Mouse (Mus musculus) MEL (cell line): ENCODE data around the gene Dmrt2. TPM values are rescaled to one million over a fixed set of nuclear protein-coding genes. Genes with fewer than 3 reads are reported as not detected.

ENCODE experiments used
- DNase-seq: peaks from one replicate; pipeline ENCODE4 v3.0.0; 2011; ENCODE audit warnings: low read depth, low spot score
- H3K27ac ChIP-seq: 2 replicates; pipeline ENCODE4 v1.5.1; 2012; ENCODE audit warnings: low read depth, mild to moderate bottlenecking, control low read depth, low read length, moderate library complexity; ENCODE audit not compliant: control insufficient read depth
- H3K27me3 ChIP-seq, 2 experiments: fragments of 150-350 bp in 1 of 2; sonication (generic) in 1 of 2; 2 replicates each; pipeline ENCODE4 v1.6.1; 2012; ENCODE audit warnings: low read length in 2 of 2, mild to moderate bottlenecking in 2 of 2, improper control_type of control experiment in 1 of 2, moderate library complexity in 1 of 2; ENCODE audit not compliant: insufficient read depth in 2 of 2, control insufficient read depth in 1 of 2
- H3K36me3 ChIP-seq, 2 experiments: 2 replicates each; pipeline ENCODE4 v1.6.1; 2012 to 2014; ENCODE audit warnings: low read length in 2 of 2, improper control_type of control experiment in 1 of 2, inconsistent platforms in 1 of 2, mild to moderate bottlenecking in 1 of 2; ENCODE audit not compliant: insufficient read depth in 2 of 2, control insufficient read depth in 1 of 2
- H3K4me1 ChIP-seq, 2 experiments: fragments of 150-350 bp in 1 of 2; sonication (generic) in 1 of 2; 2 replicates each; pipeline ENCODE4 v1.6.1; 2012; ENCODE audit warnings: low read length in 2 of 2, improper control_type of control experiment in 1 of 2, mild to moderate bottlenecking in 1 of 2; ENCODE audit not compliant: insufficient read depth in 2 of 2, control insufficient read depth in 1 of 2
- H3K4me3 ChIP-seq, 2 experiments: fragments of 150-350 bp in 1 of 2; sonication (generic) in 1 of 2; 2 replicates each; pipeline ENCODE4 v1.5.1; 2012; ENCODE audit warnings: low read depth in 2 of 2, low read length in 2 of 2, mild to moderate bottlenecking in 2 of 2, moderate library complexity in 2 of 2, control low read depth in 1 of 2, improper control_type of control experiment in 1 of 2; ENCODE audit not compliant: control insufficient read depth in 1 of 2, insufficient read depth in 1 of 2
- H3K79me2 ChIP-seq: 2 replicates; pipeline ENCODE4 v1.6.1; 2012; ENCODE audit warnings: mild to moderate bottlenecking, low read length, moderate library complexity; ENCODE audit not compliant: control insufficient read depth, poor library complexity, insufficient read depth
- H3K9ac ChIP-seq: 2 replicates; pipeline ENCODE4 v1.6.1; 2012; ENCODE audit warnings: low read depth, mild to moderate bottlenecking, control low read depth, low read length, moderate library complexity; ENCODE audit not compliant: control insufficient read depth, poor library complexity, severe bottlenecking
- H3K9me3 ChIP-seq: fragments of 150-350 bp; sonication (generic); replicated peaks from 2 replicates; pipeline ENCODE4 v1.6.1; 2012; ENCODE audit warnings: mild to moderate bottlenecking, low read length, improper control_type of control experiment, moderate library complexity; ENCODE audit not compliant: insufficient read depth
- CHD1 ChIP-seq: IDR thresholded peaks from 2 replicates; pipeline ENCODE4 v1.6.1; 2012; ENCODE audit warnings: low read depth, mild to moderate bottlenecking, inconsistent platforms, low read length, improper control_type of control experiment
- CHD2 ChIP-seq: IDR thresholded peaks from 2 replicates; pipeline ENCODE4 v1.6.1; 2011; ENCODE audit warnings: low read length, improper control_type of control experiment
- CTCF ChIP-seq, 3 experiments: IDR thresholded peaks in 2 of 3; conservative IDR thresholded peaks in 1 of 3; 2 replicates each; pipeline ENCODE4 v1.5.1; 2011 to 2012; ENCODE audit warnings: low read length in 3 of 3, low read depth in 2 of 3, mild to moderate bottlenecking in 2 of 3, improper control_type of control experiment in 1 of 3, inconsistent platforms in 1 of 3, mixed read lengths in 1 of 3, moderate library complexity in 1 of 3; ENCODE audit not compliant: control insufficient read depth in 1 of 3, insufficient read depth in 1 of 3, poor library complexity in 1 of 3, severe bottlenecking in 1 of 3
- ETS1 ChIP-seq: IDR thresholded peaks from 2 replicates; pipeline ENCODE4 v1.6.1; 2012; ENCODE audit warnings: low read depth, mild to moderate bottlenecking, inconsistent platforms, low read length, improper control_type of control experiment, moderate library complexity
- HCFC1 ChIP-seq: IDR thresholded peaks from 2 replicates; pipeline ENCODE4 v1.6.1; 2012; ENCODE audit warnings: low read depth, mild to moderate bottlenecking, inconsistent platforms, low read length, improper control_type of control experiment, moderate library complexity
- KAT2A ChIP-seq: conservative IDR thresholded peaks from 2 replicates; pipeline ENCODE4 v1.6.1; 2012; ENCODE audit warnings: low read depth, low read length, improper control_type of control experiment, inconsistent platforms
- MAFK ChIP-seq: IDR thresholded peaks from 2 replicates; pipeline ENCODE4 v1.6.1; 2011; ENCODE audit warnings: low read depth, mild to moderate bottlenecking, low read length, improper control_type of control experiment, borderline replicate concordance
- MAZ ChIP-seq: IDR thresholded peaks from 2 replicates; pipeline ENCODE4 v1.6.1; 2012; ENCODE audit warnings: low read depth, mild to moderate bottlenecking, inconsistent platforms, low read length, improper control_type of control experiment
- MEF2A ChIP-seq: IDR thresholded peaks from 2 replicates; pipeline ENCODE4 v1.6.1; 2014; ENCODE audit warnings: low read depth, mild to moderate bottlenecking, inconsistent platforms, low read length, improper control_type of control experiment; ENCODE audit not compliant: poor library complexity, insufficient replicate concordance, severe bottlenecking; ENCODE audit errors: extremely low read depth
- MYB ChIP-seq: IDR thresholded peaks from 2 replicates; pipeline ENCODE4 v1.6.1; 2011; ENCODE audit warnings: mild to moderate bottlenecking, low read depth, low read length, improper control_type of control experiment
- NELFE ChIP-seq: IDR thresholded peaks from 2 replicates; pipeline ENCODE4 v1.6.1; 2011; ENCODE audit warnings: low read depth, low read length, improper control_type of control experiment
- NRF1 ChIP-seq: IDR thresholded peaks from 2 replicates; pipeline ENCODE4 v1.6.1; 2014; ENCODE audit warnings: low read depth, mild to moderate bottlenecking, inconsistent platforms, low read length, improper control_type of control experiment, moderate library complexity; ENCODE audit not compliant: poor library complexity, insufficient read depth, severe bottlenecking
- RAD21 ChIP-seq: IDR thresholded peaks from 2 replicates; pipeline ENCODE4 v1.6.1; 2011; ENCODE audit warnings: mild to moderate bottlenecking, low read depth, low read length, improper control_type of control experiment
- UBTF ChIP-seq: IDR thresholded peaks from 2 replicates; pipeline ENCODE4 v1.6.1; 2012; ENCODE audit warnings: low read depth, mild to moderate bottlenecking, inconsistent platforms, low read length, improper control_type of control experiment, moderate library complexity, borderline replicate concordance; ENCODE audit not compliant: insufficient read depth
- ZC3H11A ChIP-seq: IDR thresholded peaks from 2 replicates; pipeline ENCODE4 v1.6.1; 2012; ENCODE audit warnings: low read depth, mild to moderate bottlenecking, inconsistent platforms, low read length, improper control_type of control experiment
- ZKSCAN1 ChIP-seq: IDR thresholded peaks from 2 replicates; pipeline ENCODE4 v1.6.1; 2012; ENCODE audit warnings: low read depth, mild to moderate bottlenecking, inconsistent platforms, low read length, improper control_type of control experiment, moderate library complexity
- ZMIZ1 ChIP-seq: IDR thresholded peaks from 2 replicates; pipeline ENCODE4 v1.6.1; 2012; ENCODE audit warnings: low read depth, mild to moderate bottlenecking, inconsistent platforms, low read length, improper control_type of control experiment, moderate library complexity
- polyA plus RNA-seq, 2 experiments: library from polyadenylated mRNA; stranded (reverse) in 1 of 2; unstranded in 1 of 2; fragments of >175 nt in 1 of 2; fragments of >200 nt in 1 of 2; gene quantifications; 2 replicates each; pipeline versions ENCODE4 v1.2.1 to v1.2.4; 2012; ENCODE audit warnings: low replicate concordance in 2 of 2, low read depth in 1 of 2; ENCODE audit not compliant: insufficient read length in 2 of 2, insufficient read depth in 1 of 2, missing spikeins in 1 of 2
- total RNA-seq: library from RNA; depleted of rRNA; stranded (reverse); fragments of 300-350 nt; gene quantifications from 2 replicates; pipeline ENCODE4 v1.2.3, GENCODE M21; 2012

Gene Dmrt2
- total and polyA plus RNA-seq, 3 experiments, result not detected

DNA sequence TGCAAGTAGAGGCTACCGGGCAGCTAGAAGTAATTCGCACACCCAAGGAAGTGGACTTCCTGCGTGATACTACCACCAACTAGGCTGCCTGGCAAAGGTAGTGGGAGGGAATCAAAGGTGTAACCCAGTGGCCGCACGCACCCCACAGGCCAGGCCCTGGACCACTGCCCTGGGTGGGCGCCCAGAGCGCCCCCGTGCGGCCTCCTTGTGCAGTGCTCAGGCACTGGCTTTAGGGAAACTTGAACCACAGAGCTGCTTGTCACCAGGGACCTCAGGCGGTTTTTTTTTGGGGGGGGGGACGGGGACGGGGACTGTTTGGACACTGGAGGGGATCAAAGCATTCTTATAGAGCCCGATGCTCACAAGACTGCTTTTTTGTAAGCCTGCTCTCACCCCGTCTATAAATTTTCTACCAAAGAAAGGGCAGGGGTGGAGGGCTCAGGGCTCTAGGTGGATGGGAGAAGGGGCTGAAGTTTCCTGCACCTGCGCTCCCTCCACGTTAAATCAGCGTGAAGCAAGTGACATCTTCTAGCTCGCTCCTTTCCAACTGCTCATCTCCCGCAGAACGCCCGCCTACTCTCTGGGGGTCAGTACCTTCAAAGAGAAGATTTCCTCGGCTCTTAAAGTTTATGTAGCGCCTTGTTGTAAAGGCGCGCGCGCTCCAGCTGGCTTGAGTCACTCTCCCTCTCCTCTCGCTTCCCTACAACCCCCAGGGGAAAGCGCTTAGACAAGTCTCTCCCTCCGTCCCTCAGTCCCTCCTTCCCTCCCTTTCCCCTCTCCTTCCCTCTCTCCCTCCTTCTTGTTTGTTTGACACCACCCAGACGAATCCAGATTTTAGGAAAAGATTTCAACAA, 6.5 kb upstream of the Dmrt2 start:
- DNase-seq, result no peak
- Histone ChIP-seq H3K4me1 (no peaks in the 10 kb centered on the region), H3K4me3 (no peak overlapping the region), H3K79me2 (no peaks in the 10 kb centered on the region), H3K27ac (no peak overlapping the region), H3K27me3 (no peaks in the 10 kb centered on the region), H3K9me3 (no peaks in the 10 kb centered on the region), H3K9ac (no peak overlapping the region), H3K36me3 (no peaks in the 10 kb centered on the region)
- TF ChIP-seq NELFE (no peak), ETS1 (no peak), HCFC1 (no peak), CTCF (IDR thresholded peaks at IDR 0.05 in 2 of 3, conservative IDR thresholded peaks at IDR 0.05 in 1 of 3; ENCODE audit: control insufficient read depth in 1 of 3, insufficient read depth in 1 of 3, low read depth in 2 of 3, low read length in 3 of 3, poor library complexity in 1 of 3, severe bottlenecking in 1 of 3) (no peak), MAZ (no peak), MEF2A (no peak), KAT2A (no peak)

DNA sequence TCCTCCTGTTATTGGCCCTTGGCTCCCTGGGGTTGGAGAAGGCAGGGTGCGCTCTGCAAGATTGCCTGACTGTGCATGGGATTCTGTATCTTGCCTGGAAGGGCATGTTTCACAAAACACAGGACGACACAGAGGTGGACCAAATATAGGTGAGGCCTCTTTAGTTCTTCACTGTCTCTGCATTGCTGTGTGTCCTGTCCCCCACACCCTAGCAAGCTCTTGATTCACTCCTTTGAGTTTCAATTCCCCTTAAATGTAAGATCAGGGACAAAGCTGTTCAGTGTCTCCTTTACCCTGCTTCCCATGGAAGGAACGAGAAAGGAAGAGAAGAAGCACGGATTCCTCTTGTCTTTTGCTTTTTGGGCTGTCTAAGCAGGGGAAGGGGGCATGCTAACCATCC, 4.4 kb upstream of the Dmrt2 start:
- TF ChIP-seq MAZ (no peak), UBTF (no peak), CHD2 (no peak), ZC3H11A (no peak), MAFK (no peak)
- H3K27me3 ChIP-seq, result no peaks in the 10 kb centered on the region

DNA sequence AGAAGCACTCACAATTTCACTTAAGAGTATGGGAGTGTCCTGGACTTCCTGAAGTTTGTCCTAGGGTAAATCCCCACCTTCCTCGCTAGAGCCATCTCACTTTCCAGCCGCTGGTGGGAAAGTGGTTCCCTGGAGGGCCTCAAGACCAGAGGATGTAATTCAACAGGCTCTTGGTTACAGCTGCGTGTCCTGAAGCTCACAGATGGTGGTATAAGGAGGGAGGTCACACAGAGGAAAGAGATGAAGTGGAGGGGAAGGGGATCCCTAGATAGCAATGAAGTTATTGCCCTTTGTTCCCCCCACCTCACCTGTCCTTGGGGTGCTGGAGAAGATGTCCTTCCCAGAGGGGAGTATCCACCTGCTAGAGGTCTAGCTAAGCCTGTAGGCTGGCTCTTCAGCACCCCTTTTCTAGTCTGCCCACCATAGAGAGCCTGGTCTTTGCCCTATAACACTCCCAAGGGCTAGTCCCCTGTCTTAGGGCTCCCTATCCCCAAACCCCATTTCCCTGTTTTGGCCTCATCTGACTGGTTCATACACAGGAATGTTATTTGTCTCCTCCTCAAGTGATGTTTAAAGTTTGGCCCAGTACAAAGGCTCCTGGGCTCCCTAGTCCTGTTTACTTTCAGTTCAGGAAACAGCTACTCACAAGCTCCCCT, 2.5 kb upstream of the Dmrt2 start:
- no peak for DNase-seq
- no peaks in the 10 kb centered on the region for H3K79me2 ChIP-seq
- TF ChIP-seq RAD21 (no peak), CHD1 (no peak), UBTF (no peak), ZMIZ1 (no peak), ZKSCAN1 (no peak), MEF2A (no peak), MYB (no peak), KAT2A (no peak), NRF1 (no peak), HCFC1 (no peak)
- H3K9me3 ChIP-seq, result no peaks in the 10 kb centered on the region
- H3K27me3 ChIP-seq, result no peaks in the 10 kb centered on the region
- no peaks in the 10 kb centered on the region for H3K36me3 ChIP-seq
- H3K9ac ChIP-seq, result no peak overlapping the region
- H3K4me3 ChIP-seq, result no peak overlapping the region
- H3K27ac ChIP-seq, result no peak overlapping the region
- no peaks in the 10 kb centered on the region for H3K4me1 ChIP-seq

More for the DNA sequence above, 4.4 kb upstream of the Dmrt2 start:
- Histone ChIP-seq H3K27ac (no peak overlapping the region), H3K36me3 (no peaks in the 10 kb centered on the region), H3K79me2 (no peaks in the 10 kb centered on the region), H3K4me3 (no peak overlapping the region), H3K9me3 (no peaks in the 10 kb centered on the region), H3K9ac (no peak overlapping the region), H3K4me1 (no peaks in the 10 kb centered on the region)
- no peak for DNase-seq
